Mouse (Mus musculus) stomach, embryonic 14.5 days (tissue): ENCODE measurements around the gene Baiap2l2. TPM values are rescaled to one million over a fixed set of nuclear protein-coding genes. Genes with fewer than 3 reads are reported as not detected.
"Not testable (repeated sequence)": the region's sequence is repeated elsewhere in the genome, so short reads cannot be mapped to it uniquely, and the experiment has no call there.

ENCODE experiments used
- ATAC-seq: fragments of 200-750 bp; cut with Nextera tagmentation; 2 replicates; pipeline ENCODE4 v1.8.0; 2017; ENCODE audit warnings: low read depth, moderate TSS enrichment; ENCODE audit not compliant: insufficient number of reproducible peaks, insufficient read depth, low FRiP score
- H3K27ac ChIP-seq: fragments of 300-500 bp; sonication (generic); 2 replicates; pipeline ENCODE4 v1.5.1; 2014; ENCODE audit warnings: mild to moderate bottlenecking, low read length, moderate library complexity, mixed read lengths
- H3K27me3 ChIP-seq: fragments of 300-500 bp; sonication (generic); 2 replicates; pipeline ENCODE4 v1.6.1; 2014; ENCODE audit warnings: low read length, control low read depth, mixed read lengths; ENCODE audit not compliant: control insufficient read depth, insufficient read depth
- H3K36me3 ChIP-seq: fragments of 300-500 bp; sonication (generic); 2 replicates; pipeline ENCODE4 v1.6.1; 2014; ENCODE audit warnings: mild to moderate bottlenecking, control low read depth, low read length, moderate library complexity, mixed read lengths; ENCODE audit not compliant: control insufficient read depth, insufficient read depth
- H3K4me1 ChIP-seq: fragments of 300-500 bp; sonication (generic); 2 replicates; pipeline ENCODE4 v1.6.1; 2014; ENCODE audit warnings: low read length, control low read depth, mixed read lengths; ENCODE audit not compliant: control insufficient read depth, insufficient read depth
- H3K4me2 ChIP-seq: fragments of 300-500 bp; sonication (generic); replicated peaks from 2 replicates; pipeline ENCODE4 v1.6.1; 2014; ENCODE audit warnings: low read depth, low read length, control low read depth
- H3K4me3 ChIP-seq: fragments of 300-500 bp; sonication (generic); 2 replicates; pipeline ENCODE4 v1.5.1; 2014; ENCODE audit warnings: low read depth, low read length, control low read depth
- H3K9ac ChIP-seq: fragments of 300-500 bp; sonication (generic); replicated peaks from 2 replicates; pipeline ENCODE4 v1.6.1; 2014; ENCODE audit warnings: low read depth, mild to moderate bottlenecking, control low read depth, low read length, moderate library complexity, mixed read lengths
- H3K9me3 ChIP-seq: fragments of 300-500 bp; sonication (generic); 2 replicates; pipeline ENCODE4 v1.6.1; 2016; ENCODE audit warnings: low read depth, low read length, control low read depth; ENCODE audit not compliant: control insufficient read depth
- WGBS: fragments of 180-500 bp; shearing (Covaris S2); extraction: QIAGEN DNeasy Blood & Tissue Kit; methylation state at CpG from one replicate; pipeline ENCODE4 v1.1.7; 2014; 5-methylcytosine and 5-hydroxymethylcytosine counted together
- polyA plus RNA-seq: library from polyadenylated mRNA; unstranded; fragments of >200 nt; fragmentation: Nextera tagmentation; extraction: Ambion mirVana; gene quantifications from 2 replicates; pipeline ENCODE4 v1.2.1, GENCODE M21; 2014

Gene Baiap2l2
- polyA plus RNA-seq, 1 experiment from 2014 or later = 5.9 TPM

- no peaks in the 10 kb centered on the region for H3K27me3 ChIP-seq
- H3K4me3 ChIP-seq = no peak overlapping the region
- no peaks in the 10 kb centered on the region for H3K9me3 ChIP-seq
- H3K36me3 ChIP-seq = peaks cover 24% of the 10 kb centered on the region
- no peak overlapping the region for H3K4me2 ChIP-seq
- 80% methylated on average over 9 of the region's 9 CpGs for WGBS
- no peaks in the 10 kb centered on the region for H3K4me1 ChIP-seq
- H3K27ac ChIP-seq = no peak overlapping the region
- no peak overlapping the region for H3K9ac ChIP-seq
- no peak for ATAC-seq
These were observed 50.1 kb downstream of the Baiap2l2 start for GRCm38 (mm10) chr15:79235268-79235667.

GRCm38 (mm10) chr15:79229058-79229821, 56.1 kb downstream of the Baiap2l2 start, which contains the start of the genes Pick1 and Gm49486:
Gene Pick1 (plus strand): TSS chr15:79229173.
Gene Gm49486 (plus strand): TSS chr15:79229391.
- H3K4me1 ChIP-seq = peaks cover 4% of the 10 kb centered on the region; the same call in 1 of the 2 replicates
- no peaks in the 10 kb centered on the region for H3K9me3 ChIP-seq
- H3K27me3 ChIP-seq = no peaks in the 10 kb centered on the region
- peak within 1 kb of the TSS; percentile 70 for H3K4me3 ChIP-seq
- H3K27ac ChIP-seq = peak within 1 kb of the TSS; percentile 96
- peaks cover 5% of the 10 kb centered on the region for H3K36me3 ChIP-seq
- peak within 1 kb of the TSS; percentile 71 for H3K9ac ChIP-seq
- H3K4me2 ChIP-seq = peak within 1 kb of the TSS; percentile 86
- WGBS = under 1% methylated on average over 51 of the region's 51 CpGs
- ATAC-seq = peak; percentile 89

DNA sequence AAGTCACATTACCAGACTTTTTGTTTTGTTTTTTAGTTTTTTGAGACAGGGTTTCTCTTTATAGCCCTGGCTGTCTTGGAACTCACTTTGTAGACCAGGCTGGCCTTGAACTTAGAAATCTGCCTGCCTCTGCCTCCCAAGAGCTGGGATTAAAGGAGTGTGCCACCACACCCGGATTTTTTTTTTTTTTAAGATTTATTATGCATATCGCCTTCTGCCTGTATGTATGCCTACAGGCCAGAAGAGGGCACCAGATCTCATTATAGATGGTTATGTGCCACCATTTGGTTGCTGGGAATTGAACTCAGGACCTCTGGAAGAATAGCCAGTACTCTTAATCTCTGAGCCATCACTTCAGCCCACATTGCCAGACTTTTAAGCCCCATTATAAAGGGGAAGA, 59.6 kb downstream of the Baiap2l2 start:
- ATAC-seq, H3K27ac ChIP-seq, H3K4me2 ChIP-seq, H3K9ac ChIP-seq, H3K9me3 ChIP-seq, H3K27me3 ChIP-seq, H3K4me1 ChIP-seq, H3K36me3 ChIP-seq, H3K4me3 ChIP-seq: not testable (repeated sequence)
- WGBS = 55% methylated on average over 2 of the region's 2 CpGs

- Histone ChIP-seq H3K4me2 (no peak overlapping the region), H3K4me1 (peaks cover 1% of the 10 kb centered on the region; the same call in 1 of the 2 replicates), H3K9me3 (no peaks in the 10 kb centered on the region), H3K36me3 (no peaks in the 10 kb centered on the region), H3K9ac (no peak overlapping the region), H3K27ac (no peak overlapping the region), H3K27me3 (no peaks in the 10 kb centered on the region), H3K4me3 (no peak overlapping the region)
- 16% methylated on average over 5 of the region's 5 CpGs for WGBS
- ATAC-seq = peak; percentile 60; the same call in 1 of the 2 replicates
These were observed 60.7 kb downstream of the Baiap2l2 start for GRCm38 (mm10) chr15:79224685-79225084.

DNA sequence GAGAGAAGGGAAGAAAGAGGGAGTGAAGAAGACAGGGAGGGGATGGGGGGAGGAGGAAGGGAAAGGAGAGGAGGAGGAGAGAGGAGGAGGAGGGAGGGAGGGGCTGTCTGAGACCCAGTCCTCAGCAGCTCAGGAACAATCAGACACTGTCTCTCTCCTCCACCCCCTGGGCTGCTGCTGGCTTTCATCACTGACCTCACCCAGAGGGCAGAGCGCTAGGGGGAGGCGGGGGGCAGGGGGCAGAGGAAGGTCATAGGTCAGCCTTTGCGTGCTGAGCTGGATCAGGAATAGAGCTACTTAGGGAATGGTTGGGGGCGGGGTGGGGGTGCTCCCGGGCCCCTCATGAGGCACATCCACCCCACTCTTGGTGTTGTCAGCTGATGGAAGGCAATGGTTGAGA, 61.7 kb downstream of the Baiap2l2 start:
- H3K27ac ChIP-seq = no peak overlapping the region
- H3K9ac ChIP-seq = no peak overlapping the region
- H3K4me2 ChIP-seq = no peak overlapping the region
- no peak for ATAC-seq
- no peaks in the 10 kb centered on the region for H3K27me3 ChIP-seq
- H3K36me3 ChIP-seq = no peaks in the 10 kb centered on the region
- H3K9me3 ChIP-seq = no peaks in the 10 kb centered on the region
- 15% methylated on average over 5 of the region's 5 CpGs for WGBS
- H3K4me1 ChIP-seq = no peaks in the 10 kb centered on the region
- H3K4me3 ChIP-seq = no peak overlapping the region

GRCm38 (mm10) chr15:79219572-79219971, 65.8 kb downstream of the Baiap2l2 start:
- Histone ChIP-seq H3K9me3 (no peaks in the 10 kb centered on the region), H3K4me1 (no peaks in the 10 kb centered on the region), H3K4me3 (no peak overlapping the region), H3K4me2 (no peak overlapping the region), H3K27ac (no peak overlapping the region), H3K27me3 (no peaks in the 10 kb centered on the region), H3K9ac (no peak overlapping the region), H3K36me3 (no peaks in the 10 kb centered on the region)
- ATAC-seq = no peak
- 8% methylated on average over 1 of the region's 1 CpGs for WGBS

DNA sequence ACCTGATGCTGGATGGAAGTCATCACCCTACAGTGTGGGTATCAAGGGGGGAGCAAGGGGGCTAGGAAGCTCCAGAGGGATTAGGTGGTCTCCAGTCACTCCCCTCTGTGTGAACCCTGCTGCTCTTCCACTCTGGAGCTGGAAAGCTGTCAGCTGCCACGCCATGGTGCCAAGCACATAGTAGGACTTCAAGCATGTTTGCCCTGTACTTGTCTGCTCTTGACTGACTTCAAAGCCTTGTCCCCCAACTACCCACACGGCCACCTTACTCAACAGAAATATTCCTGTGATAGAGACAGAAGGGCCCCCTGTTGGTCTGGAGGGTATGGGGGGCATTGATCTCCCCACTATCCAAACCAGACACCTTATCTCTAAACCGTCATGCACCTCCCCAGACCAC, 69.1 kb downstream of the Baiap2l2 start:
- ATAC-seq = no peak
- Histone ChIP-seq H3K4me1 (no peaks in the 10 kb centered on the region), H3K27me3 (no peaks in the 10 kb centered on the region), H3K4me3 (no peak overlapping the region), H3K9ac (no peak overlapping the region), H3K36me3 (no peaks in the 10 kb centered on the region), H3K27ac (no peak overlapping the region), H3K9me3 (no peaks in the 10 kb centered on the region), H3K4me2 (no peak overlapping the region)
- 46% methylated on average over 3 of the region's 3 CpGs for WGBS

GRCm38 (mm10) chr15:79213591-79213990, 71.7 kb downstream of the Baiap2l2 start:
- Histone ChIP-seq H3K9ac (no peak overlapping the region), H3K36me3 (no peaks in the 10 kb centered on the region), H3K27me3 (no peaks in the 10 kb centered on the region), H3K4me3 (no peak overlapping the region), H3K27ac (no peak overlapping the region), H3K4me2 (no peak overlapping the region), H3K9me3 (no peaks in the 10 kb centered on the region), H3K4me1 (no peaks in the 10 kb centered on the region)
- WGBS = 73% methylated on average over 6 of the region's 6 CpGs
- ATAC-seq = no peak
